Comparison of ENCODE assay signal across 8 mouse cellular contexts in the genomic region with DNA sequence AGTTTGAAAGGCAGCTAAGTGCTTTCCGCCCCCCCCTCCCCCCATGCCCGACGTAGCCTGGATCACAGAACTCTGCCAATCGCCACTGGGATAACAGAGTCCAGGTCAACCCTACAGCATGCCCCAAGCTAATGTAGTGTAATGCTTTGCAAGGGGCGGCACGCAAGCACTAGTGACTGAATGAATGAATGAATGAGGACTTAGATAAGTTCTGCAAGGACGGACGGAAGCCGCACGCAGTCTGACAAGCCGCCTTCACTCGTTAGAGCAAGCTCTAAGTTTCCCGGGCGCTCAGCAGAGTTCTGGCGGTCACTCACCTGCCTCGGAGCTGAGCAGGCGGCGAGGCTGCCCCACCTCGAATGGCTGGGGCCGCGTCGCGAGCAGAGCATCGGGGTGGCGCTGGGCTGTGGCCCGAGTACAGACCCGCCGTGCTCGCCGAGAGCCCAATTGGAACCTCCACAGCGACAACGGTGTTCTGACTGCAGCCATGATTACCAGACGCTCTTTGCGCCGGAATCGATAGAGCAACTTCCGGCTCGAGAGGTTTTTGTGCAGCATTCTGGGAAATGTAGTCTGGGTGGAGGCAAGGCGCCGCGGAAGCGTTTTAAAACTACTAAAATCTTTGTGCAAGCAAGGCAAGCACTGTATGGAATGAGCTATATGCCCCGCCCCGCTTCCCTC. TPM values are rescaled to one million over a fixed set of nuclear protein-coding genes. Genes with fewer than 3 reads are reported as not detected.
DNase-seq lines count a peak whose midpoint lies in the region; ATAC-seq lines count a peak whose summit lies in the region.

A gene (minus strand): TSS at position 505 of the 681 bp plus-strand sequence.

- no peaks in the 10 kb centered on the region for H3K9me3 ChIP-seq in embryonic facial prominence, embryonic 11.5 days (replicated peaks; ENCODE audit: control insufficient read depth, low read length)
- no peaks in the 10 kb centered on the region for H3K9me3 ChIP-seq in limb, embryonic 10.5 days (replicated peaks)
- peaks cover 2% of the 10 kb centered on the region; the same call in 1 of the 2 replicates for H3K9me3 ChIP-seq in midbrain, embryonic 13.5 days

- H3K4me3 ChIP-seq in embryonic facial prominence, embryonic 11.5 days (ENCODE audit: low read depth, low read length), result peak within 1 kb of the TSS; percentile 90
- peak within 1 kb of the TSS; percentile 94 for H3K4me3 ChIP-seq in limb, embryonic 10.5 days
- peak within 1 kb of the TSS; percentile 95 for H3K4me3 ChIP-seq in midbrain, embryonic 13.5 days (replicated peaks)

- peak within 1 kb of the TSS; percentile 78 for H3K9ac ChIP-seq in embryonic facial prominence, embryonic 11.5 days (replicated peaks; ENCODE audit: low read length)
- H3K9ac ChIP-seq in midbrain, embryonic 13.5 days (replicated peaks), result peak within 1 kb of the TSS; percentile 86

- peak; percentile 52 to 75 for DNase-seq in urinary bladder, adult 18-20 months (ENCODE audit: low spot score in 2 of 2)
- DNase-seq in urinary bladder, postnatal 10 days (ENCODE audit: low spot score), result no peak
- peak; percentile 96 for DNase-seq in embryonic facial prominence, embryonic 11.5 days (ENCODE audit: low spot score)
- peak; percentile 84 for DNase-seq in kidney, adult 11 months
- peak; percentile 84 for DNase-seq in limb, embryonic 10.5 days (ENCODE audit: low spot score)
- DNase-seq in spleen, adult 12 weeks (ENCODE audit: low spot score), result peak; percentile 56

- ATAC-seq in embryonic facial prominence, embryonic 11.5 days (replicated peaks; ENCODE audit: insufficient number of reproducible peaks, low FRiP score, low TSS enrichment, low read depth), result peak; percentile 97
- ATAC-seq in granulocyte monocyte progenitor cell, adult 5-6 weeks (replicated peaks; ENCODE audit: poor library complexity, severe bottlenecking), result peak; percentile 98
- ATAC-seq in midbrain, embryonic 13.5 days, result peak; percentile 95

- peak within 1 kb of the TSS; percentile 81 for H3K4me2 ChIP-seq in embryonic facial prominence, embryonic 11.5 days (ENCODE audit: low read depth, low read length)
- peak within 1 kb of the TSS; percentile 83 for H3K4me2 ChIP-seq in midbrain, embryonic 13.5 days (replicated peaks)

- 0 out of 2 replicates have a peak within 1 kb of the TSS, but pooled peaks have one; percentile 47 for H3K27ac ChIP-seq in embryonic facial prominence, embryonic 11.5 days (replicated peaks; ENCODE audit: low read depth, low read length)
- peak within 1 kb of the TSS; percentile 86 for H3K27ac ChIP-seq in limb, embryonic 10.5 days
- peak within 1 kb of the TSS; percentile 60 for H3K27ac ChIP-seq in midbrain, embryonic 13.5 days

- H3K4me1 ChIP-seq in embryonic facial prominence, embryonic 11.5 days (ENCODE audit: control insufficient read depth, insufficient read depth, low read length), result no peaks in the 10 kb centered on the region
- H3K4me1 ChIP-seq in limb, embryonic 10.5 days, result peaks cover 11% of the 10 kb centered on the region
- peaks cover 14% of the 10 kb centered on the region for H3K4me1 ChIP-seq in midbrain, embryonic 13.5 days (replicated peaks)

- no peaks in the 10 kb centered on the region for H3K27me3 ChIP-seq in embryonic facial prominence, embryonic 11.5 days (ENCODE audit: control insufficient read depth, insufficient read depth, low read length)
- H3K27me3 ChIP-seq in limb, embryonic 10.5 days (ENCODE audit: low read depth, poor library complexity, severe bottlenecking), result no peaks in the 10 kb centered on the region
- no peaks in the 10 kb centered on the region for H3K27me3 ChIP-seq in midbrain, embryonic 13.5 days

- under 1% methylated on average over 44 of the region's 44 CpGs for WGBS in embryonic facial prominence, embryonic 11.5 days
- WGBS in limb, embryonic 10.5 days, result 1% methylated on average over 44 of the region's 44 CpGs
- under 1% methylated on average over 44 of the region's 44 CpGs for WGBS in midbrain, embryonic 13.5 days

- H3K36me3 ChIP-seq in embryonic facial prominence, embryonic 11.5 days (replicated peaks; ENCODE audit: control insufficient read depth, insufficient read depth, low read depth, low read length), result no peaks in the 10 kb centered on the region
- H3K36me3 ChIP-seq in limb, embryonic 10.5 days, result peaks cover 27% of the 10 kb centered on the region
- peaks cover 23% of the 10 kb centered on the region for H3K36me3 ChIP-seq in midbrain, embryonic 13.5 days

RNA-seq across cellular contexts. Expression of the gene that starts here (rescaled TPM):
- polyA plus RNA-seq in embryonic facial prominence, embryonic 11.5 days (2014; fragmentation: Nextera tagmentation; extraction: Ambion mirVana), result 77.6 and 85.7 TPM in 2 replicates
- total RNA-seq in granulocyte monocyte progenitor cell, adult 5-6 weeks (2014; fragmentation: Nextera tagmentation), result 33.5 and 41.3 TPM in 2 replicates
- total RNA-seq in granulocyte monocyte progenitor cell, adult 5-6 weeks (2017), result 75.7 and 77.1 TPM in 2 replicates
- 81.9 and 93.1 TPM in 2 replicates for polyA plus RNA-seq in limb, embryonic 10.5 days (2016; fragmentation: Nextera tagmentation; extraction: Ambion mirVana)
- 57.9 and 59.3 TPM in 2 replicates for polyA plus RNA-seq in midbrain, embryonic 13.5 days (2015; fragmentation: Nextera tagmentation; extraction: Ambion mirVana)
